Mouse (Mus musculus): ENCODE results near the gene Cerkl.

DNA sequence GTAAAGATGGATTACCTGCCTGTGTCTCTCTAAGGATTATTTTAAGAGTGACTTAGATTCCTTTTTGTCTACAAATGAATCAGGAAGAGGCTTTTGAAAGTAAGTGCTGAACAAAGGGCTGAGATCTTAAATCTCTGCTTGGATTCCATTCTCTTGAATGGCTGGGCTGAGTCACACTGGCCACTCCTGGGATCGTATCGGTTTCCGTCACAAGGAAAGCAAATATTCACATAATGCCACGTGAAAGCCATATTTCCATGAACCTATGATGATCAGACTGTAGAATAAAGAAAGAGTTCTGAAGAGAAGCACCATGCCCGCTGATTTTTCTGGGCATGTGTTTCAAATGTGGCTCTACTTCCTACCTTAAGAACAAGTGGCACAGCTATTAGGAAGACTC, 57.8 kb downstream of the Cerkl start:
- TF ChIP-seq CTCF (IDR thresholded peaks at IDR 0.05; ENCODE audit: extremely low read depth, insufficient read depth, low read length) (no peak), POLR2A (IDR thresholded peaks at IDR 0.05; ENCODE audit: extremely low read depth, insufficient read depth, low read length) (no peak)
